Mouse (Mus musculus): ENCODE results near the gene Polr2l. TPM values are rescaled to one million over a fixed set of nuclear protein-coding genes. Genes with fewer than 3 reads are reported as not detected.

Gene Polr2l
- polyA plus RNA-seq, 1 experiment from 2014 or later = 60.6 TPM

GRCm38 (mm10) chr7:141435129-141435855, 39.6 kb downstream of the Polr2l start:
- WGBS = 7% methylated on average over 17 of the region's 17 CpGs
- ATAC-seq (replicated peaks; ENCODE audit: insufficient number of reproducible peaks, low FRiP score, low TSS enrichment, low read depth) (no peak), DNase-seq (ENCODE audit: low spot score) (peak; percentile 58)
- Histone ChIP-seq H3K4me1 (ENCODE audit: control insufficient read depth, insufficient read depth, low read length) (no peaks in the 10 kb centered on the region; the same call in 1 of the 2 replicates), H3K4me3 (ENCODE audit: low read depth, low read length) (peak overlapping the region; percentile 38), H3K27ac (replicated peaks; ENCODE audit: low read depth, low read length) (no peak overlapping the region), H3K9ac (replicated peaks; ENCODE audit: low read length) (peak overlapping the region; percentile 43), H3K36me3 (replicated peaks; ENCODE audit: control insufficient read depth, insufficient read depth, low read depth, low read length) (peaks cover 2% of the 10 kb centered on the region), H3K9me3 (replicated peaks; ENCODE audit: control insufficient read depth, low read length) (no peaks in the 10 kb centered on the region), H3K27me3 (ENCODE audit: control insufficient read depth, insufficient read depth, low read length) (no peaks in the 10 kb centered on the region), H3K4me2 (ENCODE audit: low read depth, low read length) (peak overlapping the region; percentile 81)

- no peak overlapping the region; the same call in 1 of the 2 replicates for H3K27ac ChIP-seq (replicated peaks; ENCODE audit: low read depth, low read length)
- no peaks in the 10 kb centered on the region for H3K9me3 ChIP-seq (replicated peaks; ENCODE audit: control insufficient read depth, low read length)
- no peaks in the 10 kb centered on the region; the same call in 1 of the 2 replicates for H3K4me1 ChIP-seq (ENCODE audit: control insufficient read depth, insufficient read depth, low read length)
- H3K9ac ChIP-seq (replicated peaks; ENCODE audit: low read length) = peak overlapping the region; percentile 54
- peaks cover 2% of the 10 kb centered on the region for H3K36me3 ChIP-seq (replicated peaks; ENCODE audit: control insufficient read depth, insufficient read depth, low read depth, low read length)
- peak overlapping the region; percentile 81 for H3K4me2 ChIP-seq (ENCODE audit: low read depth, low read length)
- peak; percentile 77 for DNase-seq (ENCODE audit: low spot score)
- 13% methylated on average over 8 of the region's 8 CpGs for WGBS
- H3K27me3 ChIP-seq (ENCODE audit: control insufficient read depth, insufficient read depth, low read length) = no peaks in the 10 kb centered on the region
- peak overlapping the region; percentile 38 for H3K4me3 ChIP-seq (ENCODE audit: low read depth, low read length)
- no peak for ATAC-seq (replicated peaks; ENCODE audit: insufficient number of reproducible peaks, low FRiP score, low TSS enrichment, low read depth)
These were observed 40.5 kb downstream of the Polr2l start for GRCm38 (mm10) chr7:141434464-141434863.

GRCm38 (mm10) chr7:141433517-141434400, 41.2 kb downstream of the Polr2l start:
- no peak for DNase-seq (ENCODE audit: low spot score)
- no peak for ATAC-seq (replicated peaks; ENCODE audit: insufficient number of reproducible peaks, low FRiP score, low TSS enrichment, low read depth)
- H3K36me3 ChIP-seq (replicated peaks; ENCODE audit: control insufficient read depth, insufficient read depth, low read depth, low read length) = peaks cover 2% of the 10 kb centered on the region; the same call in 1 of the 2 replicates
- H3K9me3 ChIP-seq (replicated peaks; ENCODE audit: control insufficient read depth, low read length) = no peaks in the 10 kb centered on the region
- 77% methylated on average over 15 of the region's 15 CpGs for WGBS
- no peaks in the 10 kb centered on the region for H3K27me3 ChIP-seq (ENCODE audit: control insufficient read depth, insufficient read depth, low read length)
- H3K4me2 ChIP-seq (ENCODE audit: low read depth, low read length) = peak overlapping the region; percentile 81
- peaks cover 5% of the 10 kb centered on the region; the same call in 1 of the 2 replicates for H3K4me1 ChIP-seq (ENCODE audit: control insufficient read depth, insufficient read depth, low read length)
- peak overlapping the region; percentile 38 for H3K4me3 ChIP-seq (ENCODE audit: low read depth, low read length)
- no peak overlapping the region for H3K27ac ChIP-seq (replicated peaks; ENCODE audit: low read depth, low read length)
- peak overlapping the region; percentile 54 for H3K9ac ChIP-seq (replicated peaks; ENCODE audit: low read length)

GRCm38 (mm10) chr7:141432741-141433516, 42.0 kb downstream of the Polr2l start:
- H3K4me2 ChIP-seq (ENCODE audit: low read depth, low read length) = no peak overlapping the region
- H3K4me3 ChIP-seq (ENCODE audit: low read depth, low read length) = no peak overlapping the region
- H3K27ac ChIP-seq (replicated peaks; ENCODE audit: low read depth, low read length) = no peak overlapping the region
- ATAC-seq (replicated peaks; ENCODE audit: insufficient number of reproducible peaks, low FRiP score, low TSS enrichment, low read depth) = no peak
- peaks cover 5% of the 10 kb centered on the region; the same call in 1 of the 2 replicates for H3K4me1 ChIP-seq (ENCODE audit: control insufficient read depth, insufficient read depth, low read length)
- DNase-seq (ENCODE audit: low spot score) = no peak
- WGBS = 86% methylated on average over 6 of the region's 6 CpGs
- H3K36me3 ChIP-seq (replicated peaks; ENCODE audit: control insufficient read depth, insufficient read depth, low read depth, low read length) = peaks cover 2% of the 10 kb centered on the region; the same call in 1 of the 2 replicates
- no peak overlapping the region for H3K9ac ChIP-seq (replicated peaks; ENCODE audit: low read length)
- no peaks in the 10 kb centered on the region for H3K9me3 ChIP-seq (replicated peaks; ENCODE audit: control insufficient read depth, low read length)
- H3K27me3 ChIP-seq (ENCODE audit: control insufficient read depth, insufficient read depth, low read length) = no peaks in the 10 kb centered on the region

GRCm38 (mm10) chr7:141432186-141432611, 42.7 kb downstream of the Polr2l start:
- Histone ChIP-seq H3K9me3 (replicated peaks; ENCODE audit: control insufficient read depth, low read length) (no peaks in the 10 kb centered on the region), H3K4me1 (ENCODE audit: control insufficient read depth, insufficient read depth, low read length) (peaks cover 5% of the 10 kb centered on the region; the same call in 1 of the 2 replicates), H3K4me3 (ENCODE audit: low read depth, low read length) (no peak overlapping the region), H3K9ac (replicated peaks; ENCODE audit: low read length) (no peak overlapping the region), H3K27me3 (ENCODE audit: control insufficient read depth, insufficient read depth, low read length) (no peaks in the 10 kb centered on the region), H3K27ac (replicated peaks; ENCODE audit: low read depth, low read length) (no peak overlapping the region), H3K36me3 (replicated peaks; ENCODE audit: control insufficient read depth, insufficient read depth, low read depth, low read length) (peaks cover 2% of the 10 kb centered on the region; the same call in 1 of the 2 replicates), H3K4me2 (ENCODE audit: low read depth, low read length) (no peak overlapping the region)
- 86% methylated on average over 8 of the region's 8 CpGs for WGBS
- no peak for DNase-seq (ENCODE audit: low spot score)
- no peak for ATAC-seq (replicated peaks; ENCODE audit: insufficient number of reproducible peaks, low FRiP score, low TSS enrichment, low read depth)

GRCm38 (mm10) chr7:141431434-141432185, 43.3 kb downstream of the Polr2l start:
- ATAC-seq (replicated peaks; ENCODE audit: insufficient number of reproducible peaks, low FRiP score, low TSS enrichment, low read depth) (no peak), DNase-seq (ENCODE audit: low spot score) (no peak)
- no peak overlapping the region for H3K27ac ChIP-seq (replicated peaks; ENCODE audit: low read depth, low read length)
- no peak overlapping the region for H3K4me2 ChIP-seq (ENCODE audit: low read depth, low read length)
- no peak overlapping the region for H3K9ac ChIP-seq (replicated peaks; ENCODE audit: low read length)
- H3K9me3 ChIP-seq (replicated peaks; ENCODE audit: control insufficient read depth, low read length) = no peaks in the 10 kb centered on the region
- no peaks in the 10 kb centered on the region for H3K27me3 ChIP-seq (ENCODE audit: control insufficient read depth, insufficient read depth, low read length)
- 92% methylated on average over 19 of the region's 19 CpGs for WGBS
- peaks cover 5% of the 10 kb centered on the region; the same call in 1 of the 2 replicates for H3K4me1 ChIP-seq (ENCODE audit: control insufficient read depth, insufficient read depth, low read length)
- H3K36me3 ChIP-seq (replicated peaks; ENCODE audit: control insufficient read depth, insufficient read depth, low read depth, low read length) = peaks cover 2% of the 10 kb centered on the region; the same call in 1 of the 2 replicates
- no peak overlapping the region for H3K4me3 ChIP-seq (ENCODE audit: low read depth, low read length)
